Mouse (Mus musculus) heart, postnatal 0 days (tissue): ENCODE results near the gene Ap1m1.

Experiments used
- CTCF ChIP-seq: IDR thresholded peaks from 2 replicates; pipeline ENCODE4 v1.5.1; 2016; ENCODE audit warnings: antibody characterized with exemption, control low read depth, low read depth
- EP300 ChIP-seq: IDR thresholded peaks from 2 replicates; pipeline ENCODE4 v1.6.1; 2016; ENCODE audit warnings: antibody characterized with exemption, low read depth

DNA sequence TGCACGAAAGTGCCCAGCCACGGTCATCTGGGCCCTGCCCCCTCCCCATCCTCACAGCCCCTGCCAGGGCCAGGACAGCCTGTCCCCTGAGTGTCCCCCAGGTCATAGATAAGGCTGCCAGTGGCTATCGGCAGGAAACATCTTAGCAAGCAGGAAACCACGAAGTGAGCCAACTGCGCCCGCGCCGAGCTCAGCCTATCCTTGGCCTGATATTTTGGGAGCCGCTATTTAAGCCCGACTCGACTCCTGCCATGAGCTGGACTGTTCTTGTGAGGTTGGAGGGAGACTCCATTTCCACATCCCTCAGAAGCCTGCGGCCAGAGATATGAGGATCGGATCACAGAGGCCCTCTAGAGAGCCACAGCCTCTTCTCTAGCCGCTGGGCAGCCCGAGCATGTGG is 28.5 kb downstream of the Ap1m1 start:
- TF ChIP-seq EP300 (peak; percentile 100), CTCF (no peak; the same call in 1 of the 2 replicates)
